Mouse (Mus musculus) hindbrain, embryonic 15.5 days (tissue): Measurements from ENCODE around the gene Ankrd52. TPM values are rescaled to one million over a fixed set of nuclear protein-coding genes. Genes with fewer than 3 reads are reported as not detected.

Source experiments
- ATAC-seq: fragments of 200-750 bp; cut with Nextera tagmentation; 2 replicates; pipeline ENCODE4 v1.8.0; 2017; ENCODE audit warnings: low read depth, moderate number of reproducible peaks, moderate TSS enrichment; ENCODE audit not compliant: low FRiP score
- H3K27ac ChIP-seq: fragments of 300-500 bp; sonication (generic); replicated peaks from 2 replicates; pipeline ENCODE4 v1.5.1; 2015; ENCODE audit warnings: mild to moderate bottlenecking, inconsistent platforms
- H3K27me3 ChIP-seq: fragments of 300-500 bp; sonication (generic); 2 replicates; pipeline ENCODE4 v1.6.1; 2015; ENCODE audit warnings: control low read depth, inconsistent platforms
- H3K36me3 ChIP-seq: fragments of 300-500 bp; sonication (generic); 2 replicates; pipeline ENCODE4 v1.6.1; 2015; ENCODE audit warnings: control low read depth, inconsistent platforms
- H3K4me1 ChIP-seq: fragments of 300-500 bp; sonication (generic); replicated peaks from 2 replicates; pipeline ENCODE4 v1.6.1; 2015; ENCODE audit warnings: control low read depth, inconsistent platforms
- H3K4me2 ChIP-seq: fragments of 300-500 bp; sonication (generic); 2 replicates; pipeline ENCODE4 v1.6.1; 2015; ENCODE audit warnings: moderate library complexity, mild to moderate bottlenecking, inconsistent platforms
- H3K4me3 ChIP-seq: fragments of 300-500 bp; sonication (generic); 2 replicates; pipeline ENCODE4 v1.5.1; 2015; ENCODE audit warnings: mild to moderate bottlenecking, inconsistent platforms
- H3K9ac ChIP-seq: fragments of 300-500 bp; sonication (generic); 2 replicates; pipeline ENCODE4 v1.6.1; 2015; ENCODE audit warnings: inconsistent platforms
- H3K9me3 ChIP-seq: fragments of 300-500 bp; sonication (generic); 2 replicates; pipeline ENCODE4 v1.6.1; 2016; ENCODE audit warnings: control low read depth, inconsistent platforms
- WGBS: fragments of 180-500 bp; shearing (Covaris S2); methylation state at CpG from one replicate; pipeline ENCODE4 v1.1.7; 2015; 5-methylcytosine and 5-hydroxymethylcytosine counted together
- polyA plus RNA-seq: library from polyadenylated mRNA; unstranded; fragments of >200 nt; fragmentation: Nextera tagmentation; extraction: Ambion mirVana; gene quantifications from 2 replicates; pipeline ENCODE4 v1.2.1, GENCODE M21; 2015

Gene Ankrd52
- polyA plus RNA-seq, 1 experiment from 2014 or later, result 10.9 TPM

- no peak overlapping the region for H3K27ac ChIP-seq
- WGBS, result 80% methylated on average over 5 of the region's 5 CpGs
Measured at GRCm38 (mm10) chr10:128372142-128372541, 4.8 kb upstream of the Ankrd52 start.

GRCm38 (mm10) chr10:128372989-128373748 is 3.7 kb upstream of the Ankrd52 start:
- WGBS, result 86% methylated on average over 6 of the region's 6 CpGs
- H3K4me3 ChIP-seq, result no peak overlapping the region
- peaks cover 19% of the 10 kb centered on the region for H3K4me1 ChIP-seq
- no peaks in the 10 kb centered on the region for H3K9me3 ChIP-seq
- no peaks in the 10 kb centered on the region for H3K36me3 ChIP-seq
- no peak overlapping the region for H3K9ac ChIP-seq
- H3K4me2 ChIP-seq, result no peak overlapping the region
- H3K27me3 ChIP-seq, result no peaks in the 10 kb centered on the region
- no peak for ATAC-seq
- H3K27ac ChIP-seq, result no peak overlapping the region

More at GRCm38 (mm10) chr10:128372142-128372541, 4.8 kb upstream of the Ankrd52 start:
- no peak overlapping the region for H3K9ac ChIP-seq
- peaks cover 25% of the 10 kb centered on the region for H3K4me1 ChIP-seq
- no peaks in the 10 kb centered on the region for H3K27me3 ChIP-seq
- H3K36me3 ChIP-seq, result no peaks in the 10 kb centered on the region
- no peaks in the 10 kb centered on the region for H3K9me3 ChIP-seq
- no peak overlapping the region for H3K4me3 ChIP-seq
- H3K4me2 ChIP-seq, result no peak overlapping the region
- no peak for ATAC-seq

- Histone ChIP-seq H3K36me3 (peaks cover 7% of the 10 kb centered on the region), H3K4me2 (no peak overlapping the region), H3K9me3 (no peaks in the 10 kb centered on the region), H3K4me3 (no peak overlapping the region), H3K9ac (no peak overlapping the region), H3K4me1 (peaks cover 29% of the 10 kb centered on the region), H3K27me3 (no peaks in the 10 kb centered on the region), H3K27ac (no peak overlapping the region)
- 85% methylated on average over 6 of the region's 6 CpGs for WGBS
- ATAC-seq, result no peak
Measured at GRCm38 (mm10) chr10:128374393-128374792, 2.5 kb upstream of the Ankrd52 start.

- Histone ChIP-seq H3K4me1 (peaks cover 28% of the 10 kb centered on the region), H3K4me3 (peak overlapping the region; percentile 82), H3K9me3 (no peaks in the 10 kb centered on the region), H3K27ac (peak overlapping the region; percentile 98), H3K4me2 (peak overlapping the region; percentile 70), H3K9ac (peak overlapping the region; percentile 99), H3K27me3 (no peaks in the 10 kb centered on the region), H3K36me3 (peaks cover 22% of the 10 kb centered on the region)
- 46% methylated on average over 4 of the region's 4 CpGs for WGBS
- no peak for ATAC-seq
Measured at GRCm38 (mm10) chr10:128376099-128376454, 838 bp upstream of the Ankrd52 start.

GRCm38 (mm10) chr10:128377222-128377939 is 466 bp downstream of the Ankrd52 start:
- H3K27me3 ChIP-seq, result no peaks in the 10 kb centered on the region
- under 1% methylated on average over 39 of the region's 47 CpGs for WGBS
- H3K4me3 ChIP-seq, result peak overlapping the region; percentile 82
- peak; percentile 75 for ATAC-seq
- H3K9me3 ChIP-seq, result no peaks in the 10 kb centered on the region
- peaks cover 28% of the 10 kb centered on the region for H3K4me1 ChIP-seq
- H3K27ac ChIP-seq, result peak overlapping the region; percentile 98
- peak overlapping the region; percentile 70 for H3K4me2 ChIP-seq
- peaks cover 34% of the 10 kb centered on the region for H3K36me3 ChIP-seq
- peak overlapping the region; percentile 99 for H3K9ac ChIP-seq

GRCm38 (mm10) chr10:128377940-128378448 is 1.1 kb downstream of the Ankrd52 start:
- peak overlapping the region; percentile 82 for H3K4me3 ChIP-seq
- 52% methylated on average over 14 of the region's 14 CpGs for WGBS
- H3K4me1 ChIP-seq, result peaks cover 28% of the 10 kb centered on the region
- no peaks in the 10 kb centered on the region for H3K27me3 ChIP-seq
- H3K27ac ChIP-seq, result peak overlapping the region; percentile 98
- H3K9me3 ChIP-seq, result no peaks in the 10 kb centered on the region
- peaks cover 40% of the 10 kb centered on the region for H3K36me3 ChIP-seq
- H3K4me2 ChIP-seq, result peak overlapping the region; percentile 70
- no peak for ATAC-seq
- peak overlapping the region; percentile 99 for H3K9ac ChIP-seq

GRCm38 (mm10) chr10:128378462-128378861 is 1.5 kb downstream of the Ankrd52 start:
- Histone ChIP-seq H3K27me3 (no peaks in the 10 kb centered on the region), H3K27ac (peak overlapping the region; percentile 98), H3K9me3 (no peaks in the 10 kb centered on the region), H3K9ac (no peak overlapping the region; the same call in none of the 2 replicates), H3K4me3 (peak overlapping the region; percentile 82), H3K4me2 (peak overlapping the region; percentile 70), H3K36me3 (peaks cover 44% of the 10 kb centered on the region), H3K4me1 (peaks cover 28% of the 10 kb centered on the region)
- ATAC-seq, result no peak
- 52% methylated on average over 3 of the region's 3 CpGs for WGBS

GRCm38 (mm10) chr10:128379260-128379659 is 2.3 kb downstream of the Ankrd52 start:
- ATAC-seq, result no peak
- Histone ChIP-seq H3K4me3 (no peak overlapping the region), H3K36me3 (peaks cover 52% of the 10 kb centered on the region), H3K27me3 (no peaks in the 10 kb centered on the region), H3K9me3 (no peaks in the 10 kb centered on the region), H3K27ac (no peak overlapping the region), H3K9ac (no peak overlapping the region), H3K4me1 (peaks cover 28% of the 10 kb centered on the region), H3K4me2 (no peak overlapping the region)
- WGBS, result 90% methylated on average over 7 of the region's 7 CpGs

- ATAC-seq, result no peak
- peaks cover 65% of the 10 kb centered on the region for H3K36me3 ChIP-seq
- no peaks in the 10 kb centered on the region for H3K27me3 ChIP-seq
- peaks cover 28% of the 10 kb centered on the region for H3K4me1 ChIP-seq
- 89% methylated on average over 5 of the region's 5 CpGs for WGBS
- H3K4me2 ChIP-seq, result no peak overlapping the region
- no peak overlapping the region for H3K4me3 ChIP-seq
- H3K9ac ChIP-seq, result no peak overlapping the region
- no peak overlapping the region for H3K27ac ChIP-seq
- H3K9me3 ChIP-seq, result no peaks in the 10 kb centered on the region
Measured at GRCm38 (mm10) chr10:128380565-128380964, 3.6 kb downstream of the Ankrd52 start.

GRCm38 (mm10) chr10:128382482-128382881 is 5.6 kb downstream of the Ankrd52 start:
- 88% methylated on average over 8 of the region's 8 CpGs for WGBS
- no peak overlapping the region for H3K9ac ChIP-seq
- peaks cover 19% of the 10 kb centered on the region for H3K4me1 ChIP-seq
- no peak for ATAC-seq
- no peaks in the 10 kb centered on the region for H3K9me3 ChIP-seq
- H3K27me3 ChIP-seq, result no peaks in the 10 kb centered on the region
- no peak overlapping the region for H3K4me3 ChIP-seq
- no peak overlapping the region for H3K4me2 ChIP-seq
- H3K36me3 ChIP-seq, result peaks cover 85% of the 10 kb centered on the region
- no peak overlapping the region for H3K27ac ChIP-seq

- ATAC-seq, result no peak
- no peak overlapping the region for H3K9ac ChIP-seq
- no peaks in the 10 kb centered on the region for H3K4me1 ChIP-seq
- no peaks in the 10 kb centered on the region for H3K9me3 ChIP-seq
- H3K4me3 ChIP-seq, result no peak overlapping the region
- H3K4me2 ChIP-seq, result no peak overlapping the region
- no peaks in the 10 kb centered on the region for H3K27me3 ChIP-seq
- H3K27ac ChIP-seq, result no peak overlapping the region
- WGBS, result 90% methylated on average over 7 of the region's 7 CpGs
- peaks cover 97% of the 10 kb centered on the region for H3K36me3 ChIP-seq
Measured at GRCm38 (mm10) chr10:128385902-128386301, 9.0 kb downstream of the Ankrd52 start.

GRCm38 (mm10) chr10:128388941-128389340 is 12.0 kb downstream of the Ankrd52 start:
- no peak overlapping the region for H3K27ac ChIP-seq
- no peak overlapping the region for H3K4me2 ChIP-seq
- ATAC-seq, result no peak
- H3K4me1 ChIP-seq, result no peaks in the 10 kb centered on the region
- 86% methylated on average over 14 of the region's 14 CpGs for WGBS
- no peaks in the 10 kb centered on the region for H3K27me3 ChIP-seq
- peaks cover 92% of the 10 kb centered on the region for H3K36me3 ChIP-seq
- no peak overlapping the region for H3K9ac ChIP-seq
- H3K9me3 ChIP-seq, result no peaks in the 10 kb centered on the region
- H3K4me3 ChIP-seq, result no peak overlapping the region
